Mouse (Mus musculus) adrenal gland, postnatal 10 days (tissue): ENCODE data around the gene Yipf3. TPM values are rescaled to one million over a fixed set of nuclear protein-coding genes. Genes with fewer than 3 reads are reported as not detected.

ENCODE experiments used
- DNase-seq: peaks from one replicate; pipeline ENCODE4 v3.0.0; 2021; ENCODE audit warnings: mixed read lengths
- total RNA-seq, 2 experiments: library from RNA; stranded (reverse); gene quantifications; 2 replicates each; pipeline ENCODE4 v1.2.3; 2021

The Yipf3 gene
- total RNA-seq, 2 experiments from 2014 or later = 105 to 121 TPM

DNA sequence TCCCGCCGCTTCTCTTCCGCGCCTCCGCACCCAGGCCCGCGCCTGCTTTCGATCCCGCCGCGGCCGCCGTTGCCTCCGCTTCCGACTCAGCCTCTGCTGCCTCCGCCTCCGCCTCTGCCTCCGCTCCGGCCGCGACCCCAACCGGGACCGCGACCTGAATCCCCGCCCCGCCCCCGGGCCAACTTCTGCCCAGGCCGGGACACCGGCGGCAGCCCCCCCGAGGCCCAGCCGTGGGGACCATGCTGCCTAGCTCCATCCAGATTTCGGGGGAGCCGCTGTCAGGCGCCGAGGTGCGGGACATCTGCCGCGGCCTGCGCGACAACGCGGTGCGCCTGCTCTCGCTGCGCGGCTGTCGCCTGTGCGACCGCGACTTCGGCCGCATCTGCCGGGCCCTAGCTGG, 6.2 kb downstream of the Yipf3 start:
- DNase-seq = peak; percentile 46

DNA sequence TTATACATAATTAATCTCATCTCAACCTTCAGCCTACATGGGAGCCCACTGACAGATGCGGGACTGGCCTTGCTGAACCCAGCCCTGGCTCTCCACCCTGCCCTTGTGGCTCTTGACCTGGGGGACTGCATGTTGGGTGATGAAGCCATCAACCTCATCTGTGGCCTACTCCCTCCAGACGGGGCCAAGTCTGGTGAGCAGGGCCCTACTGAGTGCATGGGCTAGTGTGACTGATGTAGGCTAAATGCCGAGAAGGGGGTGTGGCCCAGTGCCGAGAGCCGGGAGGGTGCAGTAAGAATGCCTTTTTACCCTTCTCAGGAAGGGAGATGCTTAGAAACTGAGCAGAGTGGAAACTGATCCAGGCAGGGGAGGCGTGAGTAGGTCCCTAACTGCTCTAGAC, 7.3 kb downstream of the Yipf3 start:
- DNase-seq = no peak

DNA sequence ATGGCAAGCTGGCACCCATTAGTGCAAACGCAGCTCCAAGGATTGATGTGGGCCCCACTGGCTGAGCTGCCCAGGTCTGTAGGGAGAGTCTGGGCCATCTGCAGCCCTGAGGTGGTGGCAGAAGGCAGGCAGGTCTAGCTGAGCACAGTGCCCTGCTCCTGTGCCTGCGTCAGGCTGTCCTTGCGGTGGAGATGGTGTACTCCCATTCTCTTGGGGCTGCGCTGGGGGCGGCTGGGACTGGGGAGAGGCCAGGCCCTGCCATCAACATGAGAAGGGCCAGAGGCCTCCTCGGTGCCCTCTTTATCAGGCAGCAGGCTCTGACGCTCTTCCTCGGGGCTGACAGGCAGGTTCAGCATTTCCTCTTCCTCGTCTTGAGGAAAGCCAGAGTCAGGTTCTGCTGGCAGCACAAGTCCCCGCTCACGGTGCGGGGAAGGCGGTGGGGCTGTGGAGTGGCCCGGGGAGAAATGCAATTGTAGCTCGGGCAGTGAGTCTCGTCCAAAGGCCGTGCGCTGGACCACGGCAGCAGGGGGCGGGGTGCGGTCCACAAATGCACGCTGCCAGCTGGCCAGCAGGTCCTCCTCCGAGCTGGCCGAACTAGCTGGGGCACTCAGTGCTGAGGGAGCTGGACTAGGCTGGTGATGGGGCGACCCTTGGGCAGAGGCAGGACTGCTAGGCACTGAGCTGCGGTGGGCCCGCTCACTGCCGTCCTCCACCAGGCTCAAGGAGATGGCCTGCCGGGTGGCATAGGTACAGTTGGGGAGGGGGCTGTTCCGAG, 10.6 kb downstream of the Yipf3 start:
- no peak for DNase-seq

DNA sequence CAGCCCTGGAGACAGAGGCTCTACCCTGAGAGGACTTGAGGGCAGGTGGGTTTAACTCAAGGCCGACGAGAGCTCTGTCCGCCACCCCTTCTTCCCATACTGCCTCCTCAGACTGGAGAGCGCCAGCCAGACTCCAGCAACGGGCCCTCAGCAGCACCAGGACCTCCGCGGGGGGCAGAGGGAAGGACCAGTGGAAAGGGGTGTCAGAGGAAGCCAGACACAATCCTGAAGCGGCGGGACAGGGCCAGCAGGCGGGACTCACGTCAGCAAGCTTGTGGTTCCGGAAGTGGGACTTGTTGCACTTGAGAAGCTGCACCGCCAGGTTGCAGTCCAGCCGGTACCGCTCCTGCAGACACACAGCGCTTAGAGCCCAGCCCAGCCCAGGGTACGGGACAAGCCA, 11.8 kb downstream of the Yipf3 start:
- DNase-seq = no peak

DNA sequence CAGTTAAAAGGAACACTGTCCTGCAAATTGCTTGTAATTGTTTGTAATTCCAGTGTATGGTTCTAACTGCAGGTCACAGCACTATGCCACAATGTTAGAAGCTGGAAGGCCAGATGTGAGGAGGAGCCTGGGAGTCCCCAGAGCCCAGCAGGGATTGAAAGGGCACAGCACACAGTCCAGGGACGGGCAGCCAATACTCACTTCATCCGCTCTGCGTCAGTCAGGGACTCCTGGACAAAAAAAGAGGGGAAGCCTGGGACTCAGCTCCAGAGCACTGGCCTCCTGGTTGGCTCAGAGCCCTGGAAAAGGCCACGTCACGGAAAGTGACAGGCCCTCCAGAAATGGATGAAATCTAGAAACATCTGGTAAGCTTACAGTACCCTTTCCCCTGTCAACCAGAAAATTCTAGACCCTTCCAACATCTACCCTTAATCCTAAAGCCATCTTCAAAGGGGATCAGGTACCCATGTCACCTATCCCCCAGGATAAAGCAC, 14.4 kb downstream of the Yipf3 start:
- peak; percentile 44 for DNase-seq

DNA sequence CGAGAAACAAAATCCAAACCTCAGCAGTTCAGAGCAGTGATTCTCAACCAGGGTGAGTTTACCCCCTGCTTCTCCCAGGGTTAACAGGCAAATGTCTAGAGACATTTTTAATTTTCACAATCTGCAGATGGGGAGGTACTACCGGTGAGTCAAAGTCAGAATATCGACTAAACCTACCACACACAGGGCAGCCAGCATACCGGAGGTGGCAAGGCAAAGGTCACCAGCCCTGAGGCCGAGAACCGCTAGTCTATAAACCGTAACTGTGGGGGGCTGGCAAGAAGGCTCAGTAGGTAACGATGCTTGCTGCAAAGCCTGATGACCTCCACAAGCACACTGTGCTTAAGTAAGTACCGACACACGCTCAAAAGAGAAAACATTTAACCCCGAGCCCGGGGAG, 17.6 kb downstream of the Yipf3 start:
- no peak for DNase-seq

DNA sequence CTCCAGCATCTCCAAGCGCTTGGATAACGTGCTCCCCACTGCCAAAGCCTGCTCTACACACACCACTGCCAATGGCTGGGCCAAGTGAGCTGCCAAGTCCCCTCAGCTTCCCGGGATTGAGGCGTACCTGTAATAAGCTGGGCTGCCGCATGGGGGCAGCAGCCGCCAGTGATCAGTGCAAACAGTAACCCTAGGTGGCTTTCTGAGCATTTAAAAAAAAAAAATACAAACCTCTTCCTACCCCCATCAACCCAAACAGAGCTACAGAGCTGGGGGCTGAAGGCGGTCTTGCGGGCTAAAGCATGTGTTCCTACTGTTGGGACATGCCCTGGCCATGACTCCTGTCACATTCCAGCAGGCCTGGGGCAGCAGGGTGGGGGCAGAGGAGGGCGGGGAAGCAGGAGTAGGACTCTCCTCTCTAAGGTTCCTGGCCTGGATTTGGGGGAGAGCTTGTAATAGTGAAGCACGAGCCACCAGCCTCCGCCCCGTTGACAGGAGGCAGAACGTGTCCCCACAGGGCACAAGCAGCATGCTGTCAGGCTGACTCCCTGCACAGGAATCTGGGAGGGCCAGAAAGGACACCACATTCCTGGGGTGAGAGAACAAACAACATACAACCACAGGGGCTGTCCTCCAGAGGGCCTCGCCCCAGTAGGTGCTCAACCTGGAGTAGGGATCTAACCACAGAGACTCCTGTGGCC, 18.2 kb downstream of the Yipf3 start:
- peak; percentile 88 for DNase-seq

DNA sequence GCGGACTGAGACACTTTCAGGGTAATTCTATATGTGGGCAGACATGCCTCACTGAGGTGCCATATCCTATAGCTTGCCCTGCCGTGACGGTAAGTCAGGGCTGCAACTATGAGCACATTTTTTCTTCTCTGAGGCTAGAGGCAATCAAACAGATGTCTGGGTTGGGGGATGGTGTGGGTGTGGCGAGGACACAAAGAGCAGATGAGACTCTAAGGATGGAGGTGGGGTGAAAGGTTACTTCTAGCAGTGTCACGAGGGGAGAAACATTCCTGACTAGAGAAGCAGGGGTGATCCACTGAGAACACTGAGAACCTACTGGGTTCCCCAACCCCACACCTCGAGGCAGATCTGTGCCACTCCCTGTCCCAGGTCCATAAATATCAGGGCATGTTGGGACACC, 19.1 kb downstream of the Yipf3 start:
- DNase-seq = no peak

DNA sequence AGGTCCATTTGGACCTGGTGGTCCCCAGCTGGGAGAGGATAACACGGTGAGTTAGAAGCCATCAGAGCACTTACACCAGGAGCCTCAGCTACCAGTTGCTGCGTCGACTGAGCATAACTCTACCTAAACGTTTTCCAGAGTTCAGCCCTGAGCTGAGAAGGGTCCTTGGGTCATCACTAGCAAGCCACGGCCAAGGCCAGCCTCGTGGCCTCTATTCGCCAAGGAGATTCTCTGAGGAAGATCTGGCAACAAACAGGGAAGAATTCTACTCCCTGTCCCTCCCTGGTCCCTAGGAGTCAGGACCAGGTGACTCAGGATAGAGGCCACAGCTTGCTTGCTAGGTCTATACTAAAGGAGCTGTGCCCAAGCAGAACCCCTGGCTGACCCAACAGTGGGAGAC, 19.6 kb downstream of the Yipf3 start:
- DNase-seq = no peak

DNA sequence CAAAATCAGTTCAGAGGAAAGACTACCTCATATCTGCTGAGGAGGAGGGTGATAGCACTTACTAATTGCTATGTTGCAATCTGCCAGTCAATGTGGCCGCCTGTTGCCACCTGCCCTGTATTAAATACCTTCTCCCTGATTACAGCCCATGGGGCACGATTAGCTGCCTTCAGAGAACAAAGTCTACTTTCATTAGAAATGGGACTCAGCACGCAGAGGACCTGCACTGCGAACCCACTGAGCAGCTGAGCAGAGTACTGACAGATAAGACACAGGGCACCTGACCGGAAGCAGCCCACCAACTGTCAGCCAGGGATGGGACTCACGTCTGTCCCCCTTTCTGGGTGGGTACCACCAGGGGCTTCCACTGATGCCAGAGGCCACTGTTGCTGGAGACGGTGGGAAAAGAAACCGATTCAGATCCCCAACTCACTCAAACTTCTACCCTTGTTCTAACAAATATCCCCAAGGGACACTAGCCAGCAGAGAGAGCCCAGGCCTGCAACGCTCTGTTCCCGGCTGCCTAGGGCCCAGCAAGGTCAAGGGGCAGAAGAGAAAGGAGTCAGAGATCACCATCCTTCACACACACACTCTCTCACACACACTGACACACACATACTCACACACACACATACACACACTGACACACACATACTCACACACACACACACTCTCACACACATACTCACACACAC, 20.3 kb downstream of the Yipf3 start:
- DNase-seq = no peak

DNA sequence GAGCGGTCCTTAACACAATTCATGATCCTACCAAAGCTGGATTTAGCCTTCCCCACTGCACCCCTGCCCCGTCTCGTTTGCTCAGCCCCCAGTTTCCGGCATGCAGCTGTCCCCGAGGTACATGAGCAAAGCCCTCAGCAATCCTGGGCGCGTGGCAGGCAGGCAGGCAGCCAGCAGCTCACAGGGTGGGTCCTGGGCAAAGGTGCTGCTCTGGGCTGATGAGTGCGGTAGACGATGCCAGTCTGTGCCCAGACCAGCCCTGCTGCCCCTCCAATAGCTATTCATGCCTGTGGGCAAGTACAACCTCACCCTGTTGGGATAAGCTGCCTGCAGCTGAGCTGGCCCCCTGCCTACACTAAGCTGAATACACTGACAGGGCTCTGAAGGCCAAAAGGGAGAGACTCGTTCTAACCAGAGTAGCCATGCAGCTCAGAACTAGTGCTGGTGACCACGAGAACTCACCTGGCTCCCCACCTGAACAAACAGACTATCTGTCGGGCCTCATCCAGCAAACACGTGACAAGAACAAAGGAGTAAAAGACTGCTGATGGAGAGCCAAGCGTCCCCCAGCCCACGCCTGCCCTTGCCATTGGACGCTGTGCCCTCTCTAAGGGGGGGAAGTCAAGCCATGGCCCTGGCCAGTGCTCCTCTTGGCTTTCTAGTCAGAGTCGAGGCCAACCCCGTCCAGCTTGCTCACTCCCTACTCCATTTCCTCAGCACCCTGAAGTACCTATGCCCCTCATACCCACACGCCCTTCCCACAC, 22.1 kb downstream of the Yipf3 start:
- DNase-seq = no peak

DNA sequence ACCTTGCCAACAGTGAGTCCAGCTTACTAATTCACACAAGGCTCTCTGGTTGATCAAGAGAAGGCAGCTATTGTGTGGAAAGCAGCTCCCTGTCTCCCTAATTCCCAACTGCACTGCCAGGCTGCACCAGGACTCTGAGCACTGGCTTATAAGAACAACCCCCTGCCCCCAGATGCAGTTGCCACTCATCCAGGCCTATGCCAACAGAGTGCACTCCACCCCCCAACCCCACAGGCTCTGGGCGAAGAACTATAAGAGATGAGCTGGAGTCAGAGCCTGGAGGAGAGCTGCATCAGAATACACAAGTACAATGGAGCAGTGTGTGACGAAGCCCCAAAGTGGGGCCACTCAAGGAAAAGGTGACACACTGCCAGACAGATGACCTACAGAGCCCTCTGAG, 24.2 kb downstream of the Yipf3 start:
- DNase-seq = no peak

DNA sequence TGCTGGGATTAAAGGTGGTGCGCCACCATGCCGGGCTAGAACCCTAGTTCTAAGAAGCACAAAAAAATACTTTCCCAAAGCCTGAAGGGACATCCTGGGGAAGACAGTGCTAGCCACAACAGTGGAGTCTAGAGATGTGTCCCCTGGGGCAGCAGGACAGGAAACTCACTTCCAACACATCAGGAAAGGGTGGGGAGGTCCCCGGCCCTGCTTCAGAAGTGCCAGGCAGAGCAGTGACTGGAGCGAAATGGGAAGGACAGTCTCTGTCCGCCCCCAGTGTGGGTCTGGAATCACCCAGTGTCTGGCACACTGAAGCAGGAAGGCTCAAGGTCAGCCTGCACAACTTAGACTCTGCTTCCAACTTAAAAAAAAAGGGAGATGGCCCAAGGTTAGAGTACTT, 24.8 kb downstream of the Yipf3 start:
- DNase-seq = peak; percentile 59

DNA sequence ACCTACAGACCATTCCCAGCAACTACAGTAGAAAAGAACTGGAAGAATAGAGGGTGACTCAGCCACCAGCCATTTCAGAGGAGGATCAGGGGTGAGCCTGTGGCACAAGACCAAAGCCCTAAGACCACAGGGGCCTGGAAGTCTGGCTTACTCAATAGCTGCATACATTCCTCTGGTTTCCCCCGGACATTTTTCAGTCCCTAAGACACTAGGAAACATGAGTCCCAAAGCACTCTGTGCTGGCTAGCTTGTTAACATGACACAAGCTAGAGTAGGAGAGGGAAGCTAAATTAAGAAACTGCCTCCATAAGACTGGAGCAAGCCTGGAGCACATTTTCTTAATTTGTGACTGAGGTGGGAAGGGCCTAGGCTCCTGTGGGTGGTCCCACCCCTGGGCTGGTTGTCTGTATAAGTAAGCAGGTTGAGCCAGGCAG, 25.9 kb downstream of the Yipf3 start:
- no peak for DNase-seq

DNA sequence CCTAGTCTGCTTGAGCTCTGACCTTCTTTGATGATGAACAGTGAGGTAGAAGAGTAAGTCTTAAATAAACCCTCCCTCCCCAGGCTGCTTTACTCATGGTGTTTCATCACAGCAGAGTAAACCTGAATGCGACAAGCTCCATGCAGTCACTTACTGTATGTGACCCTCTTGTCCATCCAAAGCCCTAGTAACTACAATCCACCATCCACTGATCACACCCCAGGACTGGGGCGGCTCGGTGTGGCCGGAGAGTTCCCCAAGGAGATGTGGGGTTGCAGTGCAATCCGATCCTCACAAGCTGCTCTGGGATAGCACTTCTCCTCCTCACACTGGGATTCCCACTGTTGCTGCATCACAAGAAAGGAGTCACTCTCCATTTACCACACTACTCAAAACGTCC, 26.6 kb downstream of the Yipf3 start:
- no peak for DNase-seq

DNA sequence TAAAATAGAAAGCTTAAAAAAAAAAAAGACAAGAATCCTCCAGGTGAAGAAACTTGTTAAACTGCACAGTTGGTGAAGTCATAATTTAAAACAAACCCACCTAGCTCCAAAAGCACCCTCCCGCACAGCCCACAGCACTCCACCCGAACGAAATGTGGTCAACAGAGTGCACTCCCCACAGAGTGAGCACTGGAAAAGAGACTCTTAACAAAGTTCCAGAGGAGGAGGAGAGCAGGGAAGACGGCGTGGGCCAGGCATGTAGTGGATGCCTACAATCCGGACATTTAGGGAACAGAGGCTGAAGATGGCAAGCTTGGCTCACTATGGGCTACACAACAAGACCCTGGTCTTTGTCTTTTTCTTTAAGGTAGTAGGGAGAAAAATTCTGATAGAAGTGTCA, 27.2 kb downstream of the Yipf3 start:
- no peak for DNase-seq

DNA sequence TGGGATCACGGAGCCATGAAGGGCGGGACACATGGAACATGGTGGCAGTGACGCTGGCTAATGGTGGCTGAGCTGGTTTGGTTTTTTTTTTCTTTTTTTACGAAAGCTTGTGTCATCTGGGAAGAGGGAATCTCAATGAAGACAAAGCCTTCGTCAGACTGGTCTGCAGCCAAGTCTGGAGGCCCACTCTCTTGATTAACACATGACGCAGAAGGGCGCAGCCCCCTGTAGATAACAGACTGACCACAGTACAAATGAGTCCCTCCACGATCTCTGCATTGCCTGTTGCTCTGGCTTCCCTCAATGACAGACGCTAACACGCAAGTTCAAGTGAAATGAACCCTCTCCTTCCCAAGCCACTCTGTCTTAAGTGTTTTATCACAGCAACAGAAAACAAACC, 27.6 kb downstream of the Yipf3 start:
- DNase-seq = no peak

DNA sequence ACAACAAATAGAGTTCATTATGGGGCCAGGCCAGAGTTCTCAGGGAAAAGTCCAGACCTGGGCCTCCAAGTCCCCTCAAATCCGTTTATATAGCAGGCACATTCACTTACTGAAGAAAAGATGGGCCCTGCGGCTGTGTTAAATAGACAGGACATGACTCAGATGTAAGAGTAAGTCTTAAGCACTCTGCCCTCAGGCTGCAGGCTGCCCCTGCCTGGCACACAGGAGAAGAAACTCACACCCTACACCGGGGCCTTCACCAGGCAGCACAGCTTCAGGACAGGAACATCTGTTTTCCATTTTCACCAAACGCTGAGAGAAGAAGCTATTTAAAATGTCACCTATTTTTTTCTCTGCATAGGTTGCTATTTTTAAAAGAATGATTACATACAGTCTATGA, 29.7 kb downstream of the Yipf3 start:
- DNase-seq = no peak

DNA sequence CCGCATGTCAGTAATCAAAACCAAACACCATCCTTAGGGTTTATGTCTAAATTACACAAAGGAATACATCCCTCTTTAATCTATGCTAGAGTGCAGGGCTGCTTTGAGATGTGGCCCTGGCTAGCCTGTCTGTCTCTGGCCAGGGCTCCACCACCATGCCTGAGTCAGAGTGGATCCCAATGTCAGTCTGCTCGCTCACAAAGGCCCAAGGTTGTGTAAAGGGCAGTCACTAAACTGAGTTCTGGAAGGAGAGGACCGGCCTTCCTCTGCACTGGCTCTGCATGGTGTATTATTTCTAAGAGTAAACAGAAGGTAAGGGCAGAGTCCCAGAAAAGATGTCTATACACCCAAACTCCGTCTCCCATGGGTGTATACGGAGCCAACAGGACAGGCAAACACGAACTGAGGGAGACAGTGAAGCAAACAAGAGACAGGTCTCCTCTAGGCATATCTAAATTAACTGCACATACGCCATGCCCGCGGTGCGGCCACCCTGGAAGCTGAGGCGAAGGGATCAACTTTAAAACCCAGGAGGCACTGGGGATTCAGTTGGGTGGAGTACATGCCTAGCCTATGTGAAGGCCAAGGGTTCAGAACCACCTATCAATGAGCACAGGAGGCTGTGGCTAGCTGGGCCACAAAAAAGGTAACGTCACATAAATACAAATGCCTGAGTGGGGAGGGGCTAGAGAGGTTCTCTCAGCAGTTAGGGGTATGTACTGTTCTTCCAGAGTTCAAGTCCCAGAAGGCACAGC, 30.3 kb downstream of the Yipf3 start:
- DNase-seq = peak; percentile 65

DNA sequence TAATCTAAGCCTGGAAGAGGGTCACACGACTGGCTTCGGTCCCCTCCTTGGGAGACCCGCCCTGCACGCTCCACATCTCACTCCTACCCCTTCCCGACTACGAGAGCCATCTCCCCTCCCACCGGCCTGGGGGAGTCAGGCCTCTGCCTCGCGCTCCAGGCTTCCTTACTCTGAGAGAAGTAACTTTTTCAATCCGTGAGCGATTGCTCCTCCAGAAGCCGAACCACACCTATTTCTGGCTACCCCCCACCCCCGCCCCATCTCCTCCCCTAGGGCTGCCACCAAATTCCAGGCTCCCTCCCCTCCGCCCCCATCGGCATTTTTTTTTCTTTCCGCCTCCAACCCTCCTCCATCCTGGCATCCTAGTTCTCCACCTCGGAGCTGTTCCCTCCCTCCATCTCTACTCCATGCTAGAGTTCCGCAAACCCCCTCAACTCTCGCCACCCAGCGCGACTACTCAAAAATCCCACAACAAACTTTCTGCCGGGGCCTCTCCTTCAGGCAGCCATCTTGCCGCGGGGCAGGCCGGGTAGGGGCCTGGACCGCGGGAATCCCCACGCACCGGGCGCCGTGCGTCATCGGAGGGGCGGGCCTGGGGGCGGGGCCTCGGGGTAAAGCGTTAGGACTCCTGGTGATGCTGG, 34.7 kb downstream of the Yipf3 start, which contains the start of gene Tjap1:
TSS of gene Tjap1 (minus strand) at position 544 of the 641 bp plus-strand sequence.
- DNase-seq = peak; percentile 97

DNA sequence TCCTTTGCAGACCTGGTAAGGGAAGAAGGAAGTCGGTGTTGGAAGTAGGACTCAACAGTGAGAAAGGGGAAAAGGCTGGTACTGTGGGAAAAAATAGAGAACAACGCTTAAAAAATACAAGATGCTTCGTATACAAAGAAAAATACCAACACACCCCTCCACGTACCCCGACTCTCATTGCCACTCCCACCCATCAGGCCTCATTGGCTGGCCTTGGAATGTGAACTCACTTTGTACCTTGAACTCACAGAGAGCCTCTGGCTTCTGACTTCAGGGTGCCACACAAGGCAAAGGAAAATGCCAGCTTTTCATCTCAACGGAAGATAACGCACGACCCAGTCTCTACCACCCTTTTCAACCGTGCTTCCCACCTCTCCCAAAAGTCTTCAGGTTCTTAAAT, 35.3 kb downstream of the Yipf3 start:
- no peak for DNase-seq
